Mouse (Mus musculus) cerebellum, postnatal 4 days (tissue): ENCODE measurements at regions not wholly inside any gene's neighbourhood (a gene's known extent, or its start where the extent isn't known, plus 50 kb on each side); places are given as distances from the start of the nearest gene placed in this dataset.
"Not testable (repeated sequence)": the region's sequence is repeated elsewhere in the genome, so short reads cannot be mapped to it uniquely, and the experiment has no call there.

Source experiments
- DNase-seq, 2 experiments: peaks; one replicate each; pipeline ENCODE4 v3.0.0; 2022; ENCODE audit warnings: low spot score in 2 of 2, mixed read lengths in 1 of 2

- DNase-seq = no peak
Measured at GRCm38 (mm10) chr6:25101761-25102160, 145.7 kb upstream of the Tmem229a start.

- no peak for DNase-seq
Measured at GRCm38 (mm10) chr6:25087167-25087566, 131.1 kb upstream of the Tmem229a start.

GRCm38 (mm10) chr6:25085871-25086270 lies 129.8 kb upstream of the Tmem229a start:
- no peak for DNase-seq

GRCm38 (mm10) chr6:25085296-25085695 lies 129.2 kb upstream of the Tmem229a start:
- DNase-seq = not testable (repeated sequence)

GRCm38 (mm10) chr6:25065913-25066312 lies 109.8 kb upstream of the Tmem229a start:
- DNase-seq = no peak

GRCm38 (mm10) chr6:25032878-25033509 lies 76.9 kb upstream of the Tmem229a start:
- DNase-seq = no peak

- no peak for DNase-seq
Measured at GRCm38 (mm10) chr6:25026953-25027352, 70.9 kb upstream of the Tmem229a start.

GRCm38 (mm10) chr6:25020005-25020772 lies 64.1 kb upstream of the Tmem229a start:
- DNase-seq = peak in 1 of 2 experiments; percentile 11

GRCm38 (mm10) chr6:25013288-25013606 lies 57.1 kb upstream of the Tmem229a start:
- DNase-seq = peak in 1 of 2 experiments; percentile 41

- DNase-seq = no peak
Measured at GRCm38 (mm10) chr6:25012376-25013287, 56.5 kb upstream of the Tmem229a start.

- DNase-seq = not testable (repeated sequence)
Measured at GRCm38 (mm10) chr6:25008856-25009255, 52.8 kb upstream of the Tmem229a start.
